Mouse (Mus musculus): ENCODE measurements around the gene Hccs. TPM values are rescaled to one million over a fixed set of nuclear protein-coding genes. Genes with fewer than 3 reads are reported as not detected.

Hccs gene
- 14.3 and 20.1 TPM in 2 replicates for total RNA-seq (2012; rRNA removed)

- TF ChIP-seq ZNF384 (IDR thresholded peaks at IDR 0.05; ENCODE audit: low read depth, low read length): no peak
- 0 out of 2 replicates have a peak, but pooled peaks have one; percentile 40 for TF ChIP-seq HCFC1 (IDR thresholded peaks at IDR 0.05; ENCODE audit: borderline replicate concordance, insufficient read depth, low read length)
- H3K27ac ChIP-seq (ENCODE audit: insufficient read depth, low read depth, low read length, poor library complexity, severe bottlenecking): peak within 1 kb of the TSS; percentile 44
- in situ Hi-C loops (cut with MboI; ENCODE audit: low sequenced_read_pairs in 2 of 2, unreplicated experiment in 2 of 2): no loop called here
- peak; percentile 66 for DNase-seq (ENCODE audit: low read depth, low spot score)
- peak within 1 kb of the TSS; percentile 85 for H3K9ac ChIP-seq (ENCODE audit: insufficient read depth, low read depth, low read length, poor library complexity, severe bottlenecking)
- H3K9me3 ChIP-seq (ENCODE audit: control insufficient read depth, insufficient read depth, low read depth, low read length): no peaks in the 10 kb centered on the region
- H3K4me1 ChIP-seq (ENCODE audit: control insufficient read depth in 2 of 2, insufficient read depth in 2 of 2, low read length in 2 of 2, poor library complexity in 1 of 2): no peaks in the 10 kb centered on the region
- H3K4me3 ChIP-seq (ENCODE audit: insufficient read depth in 1 of 2, low read depth in 1 of 2, low read length in 2 of 2, poor library complexity in 1 of 2, severe bottlenecking in 1 of 2): peak within 1 kb of the TSS; percentile 76 to 84
- H3K36me3 ChIP-seq (ENCODE audit: control insufficient read depth, insufficient read depth, low read length, poor library complexity, severe bottlenecking): peaks cover 3% of the 10 kb centered on the region
Observed at GRCm38 (mm10) chrX:169319945-169320667, at the start of gene Hccs. Hccs (minus strand) TSS chrX:169320372.

DNA sequence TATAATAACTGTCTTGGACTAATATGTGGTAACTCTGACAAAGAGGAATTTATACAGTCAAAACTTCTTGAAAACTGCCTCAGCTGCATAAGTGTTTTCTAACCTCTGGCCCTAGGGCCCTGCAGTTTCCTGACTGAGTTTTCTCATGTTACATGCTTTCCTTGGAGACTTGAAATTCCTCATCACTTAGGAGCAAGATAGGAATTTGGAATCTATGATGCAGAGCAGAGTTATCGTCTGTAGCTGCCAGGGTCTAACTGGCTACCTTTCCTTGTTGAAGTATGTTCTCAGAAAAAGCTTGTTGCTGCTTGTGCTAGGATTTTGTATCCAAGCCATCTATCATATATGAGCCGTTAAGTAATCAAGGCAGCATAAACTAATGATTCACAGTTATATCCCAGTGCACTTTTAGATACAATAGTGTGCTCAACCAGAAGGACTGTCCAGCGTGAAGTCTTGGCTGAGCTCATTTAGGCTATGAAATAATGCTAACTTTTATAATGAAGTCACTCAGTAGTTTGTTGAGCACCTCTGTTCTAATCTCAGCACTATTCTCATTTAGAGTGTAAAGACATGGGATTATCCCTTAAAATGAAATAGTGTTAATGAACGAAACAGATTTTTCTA is 37.1 kb upstream of the Hccs start:
- Histone ChIP-seq H3K27ac (ENCODE audit: insufficient read depth, low read depth, low read length, poor library complexity, severe bottlenecking) (no peak overlapping the region), H3K36me3 (ENCODE audit: control insufficient read depth, insufficient read depth, low read length, poor library complexity, severe bottlenecking) (no peaks in the 10 kb centered on the region), H3K9me3 (ENCODE audit: control insufficient read depth, insufficient read depth, low read depth, low read length) (no peaks in the 10 kb centered on the region), H3K9ac (ENCODE audit: insufficient read depth, low read depth, low read length, poor library complexity, severe bottlenecking) (no peak overlapping the region), H3K4me1 (ENCODE audit: control insufficient read depth in 2 of 2, insufficient read depth in 2 of 2, low read length in 2 of 2, poor library complexity in 1 of 2) (no peaks in the 10 kb centered on the region), H3K4me3 (ENCODE audit: insufficient read depth in 1 of 2, low read depth in 1 of 2, low read length in 2 of 2, poor library complexity in 1 of 2, severe bottlenecking in 1 of 2) (no peak overlapping the region)
- DNase-seq (ENCODE audit: low read depth, low spot score): no peak
- no peak for TF ChIP-seq CHD2 (IDR thresholded peaks at IDR 0.05; ENCODE audit: low read depth, low read length)
- no peak for TF ChIP-seq ZC3H11A (IDR thresholded peaks at IDR 0.05; ENCODE audit: borderline replicate concordance, low read depth, low read length)
- TF ChIP-seq MAFK (IDR thresholded peaks at IDR 0.05; ENCODE audit: insufficient read depth, low read depth, low read length): no peak
- TF ChIP-seq ZNF384 (IDR thresholded peaks at IDR 0.05; ENCODE audit: low read depth, low read length): no peak
- TF ChIP-seq HCFC1 (IDR thresholded peaks at IDR 0.05; ENCODE audit: borderline replicate concordance, insufficient read depth, low read length): no peak
- in situ Hi-C loops (cut with MboI; ENCODE audit: low sequenced_read_pairs in 2 of 2, unreplicated experiment in 2 of 2): no loop called here

DNA sequence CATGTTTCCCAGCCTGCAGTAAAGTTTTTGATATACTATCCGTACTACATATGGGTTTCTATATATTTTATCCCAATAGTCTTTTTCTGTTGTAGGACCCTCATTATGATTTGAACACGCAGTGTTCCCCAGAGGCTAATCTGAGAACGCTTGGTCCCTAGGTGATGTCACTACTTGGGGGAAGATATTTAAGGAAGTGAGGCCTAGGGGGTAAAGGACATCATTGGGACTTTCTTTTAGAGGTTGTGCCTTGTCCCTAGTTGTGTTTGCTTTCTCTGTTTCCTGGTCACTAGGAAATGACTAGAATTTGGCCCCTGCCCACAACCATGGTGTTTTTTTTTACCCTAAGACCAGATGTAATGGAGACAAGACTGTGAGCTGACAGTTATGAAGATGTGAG is 18.0 kb upstream of the Hccs start:
- no peak for DNase-seq (ENCODE audit: low read depth, low spot score)
- Histone ChIP-seq H3K9me3 (ENCODE audit: control insufficient read depth, insufficient read depth, low read depth, low read length) (no peaks in the 10 kb centered on the region), H3K4me3 (ENCODE audit: insufficient read depth in 1 of 2, low read depth in 1 of 2, low read length in 2 of 2, poor library complexity in 1 of 2, severe bottlenecking in 1 of 2) (no peak overlapping the region), H3K36me3 (ENCODE audit: control insufficient read depth, insufficient read depth, low read length, poor library complexity, severe bottlenecking) (no peaks in the 10 kb centered on the region), H3K4me1 (ENCODE audit: control insufficient read depth in 2 of 2, insufficient read depth in 2 of 2, low read length in 2 of 2, poor library complexity in 1 of 2) (no peaks in the 10 kb centered on the region), H3K27ac (ENCODE audit: insufficient read depth, low read depth, low read length, poor library complexity, severe bottlenecking) (no peak overlapping the region), H3K9ac (ENCODE audit: insufficient read depth, low read depth, low read length, poor library complexity, severe bottlenecking) (no peak overlapping the region)
- TF ChIP-seq MAFK (IDR thresholded peaks at IDR 0.05; ENCODE audit: insufficient read depth, low read depth, low read length): no peak
- TF ChIP-seq ZNF384 (IDR thresholded peaks at IDR 0.05; ENCODE audit: low read depth, low read length): no peak
- no peak for TF ChIP-seq CHD2 (IDR thresholded peaks at IDR 0.05; ENCODE audit: low read depth, low read length)
- TF ChIP-seq ZC3H11A (IDR thresholded peaks at IDR 0.05; ENCODE audit: borderline replicate concordance, low read depth, low read length): no peak
- TF ChIP-seq HCFC1 (IDR thresholded peaks at IDR 0.05; ENCODE audit: borderline replicate concordance, insufficient read depth, low read length): no peak
- in situ Hi-C loops (cut with MboI; ENCODE audit: low sequenced_read_pairs in 2 of 2, unreplicated experiment in 2 of 2): no loop called here

DNA sequence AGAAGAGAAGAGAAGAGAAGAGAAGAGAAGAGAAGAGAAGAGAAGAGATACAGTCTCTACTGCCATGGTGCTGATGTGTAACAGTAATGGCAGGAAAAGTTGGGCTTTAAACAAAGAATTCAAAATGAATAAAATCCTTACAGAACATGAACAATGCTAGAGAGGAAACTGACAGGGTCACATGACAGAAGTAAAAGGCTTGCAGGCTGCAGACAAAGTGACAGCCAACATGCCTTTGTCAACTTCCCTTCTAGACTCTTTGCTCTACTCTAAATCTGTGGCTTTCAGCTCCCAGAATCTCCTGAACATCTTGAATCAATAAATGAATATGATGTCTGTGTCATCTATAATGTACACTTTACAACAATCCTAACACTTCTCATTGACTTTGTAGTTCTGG is 17.4 kb upstream of the Hccs start:
- Histone ChIP-seq H3K4me3 (ENCODE audit: insufficient read depth in 1 of 2, low read depth in 1 of 2, low read length in 2 of 2, poor library complexity in 1 of 2, severe bottlenecking in 1 of 2) (no peak overlapping the region), H3K4me1 (ENCODE audit: control insufficient read depth in 2 of 2, insufficient read depth in 2 of 2, low read length in 2 of 2, poor library complexity in 1 of 2) (no peaks in the 10 kb centered on the region), H3K9me3 (ENCODE audit: control insufficient read depth, insufficient read depth, low read depth, low read length) (no peaks in the 10 kb centered on the region), H3K27ac (ENCODE audit: insufficient read depth, low read depth, low read length, poor library complexity, severe bottlenecking) (no peak overlapping the region), H3K36me3 (ENCODE audit: control insufficient read depth, insufficient read depth, low read length, poor library complexity, severe bottlenecking) (no peaks in the 10 kb centered on the region), H3K9ac (ENCODE audit: insufficient read depth, low read depth, low read length, poor library complexity, severe bottlenecking) (no peak overlapping the region)
- no peak for TF ChIP-seq HCFC1 (IDR thresholded peaks at IDR 0.05; ENCODE audit: borderline replicate concordance, insufficient read depth, low read length)
- DNase-seq (ENCODE audit: low read depth, low spot score): no peak
- in situ Hi-C loops (cut with MboI; ENCODE audit: low sequenced_read_pairs in 2 of 2, unreplicated experiment in 2 of 2): no loop called here

DNA sequence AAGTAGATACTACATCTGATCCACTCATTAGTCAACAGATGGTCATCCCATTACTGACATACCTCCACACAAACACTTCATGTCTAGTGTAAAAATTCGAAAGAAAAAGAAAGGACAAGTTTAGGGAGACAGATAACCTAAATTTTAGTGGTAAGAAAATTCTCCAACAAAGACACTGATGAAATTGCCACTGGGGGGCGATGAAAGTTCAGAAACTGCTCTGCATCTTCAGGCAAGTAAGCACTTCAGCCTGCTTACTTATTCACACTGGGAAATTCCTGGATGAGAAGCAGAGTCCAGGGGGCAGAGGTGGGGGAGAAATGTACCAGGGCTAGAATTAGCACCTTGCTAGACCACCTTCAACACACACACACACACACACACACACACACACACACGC is 12.1 kb upstream of the Hccs start:
- no peak overlapping the region for H3K27ac ChIP-seq (ENCODE audit: insufficient read depth, low read depth, low read length, poor library complexity, severe bottlenecking)
- in situ Hi-C loops (cut with MboI; ENCODE audit: low sequenced_read_pairs in 2 of 2, unreplicated experiment in 2 of 2): no loop called here
- DNase-seq (ENCODE audit: low read depth, low spot score): no peak
- H3K9ac ChIP-seq (ENCODE audit: insufficient read depth, low read depth, low read length, poor library complexity, severe bottlenecking): no peak overlapping the region
- H3K4me3 ChIP-seq (ENCODE audit: insufficient read depth in 1 of 2, low read depth in 1 of 2, low read length in 2 of 2, poor library complexity in 1 of 2, severe bottlenecking in 1 of 2): no peak overlapping the region
- no peaks in the 10 kb centered on the region for H3K4me1 ChIP-seq (ENCODE audit: control insufficient read depth in 2 of 2, insufficient read depth in 2 of 2, low read length in 2 of 2, poor library complexity in 1 of 2)
- H3K9me3 ChIP-seq (ENCODE audit: control insufficient read depth, insufficient read depth, low read depth, low read length): no peaks in the 10 kb centered on the region
- peak; percentile 23; the same call in 1 of the 2 replicates for TF ChIP-seq ZC3H11A (IDR thresholded peaks at IDR 0.05; ENCODE audit: borderline replicate concordance, low read depth, low read length)
- TF ChIP-seq CHD2 (IDR thresholded peaks at IDR 0.05; ENCODE audit: low read depth, low read length): no peak
- no peaks in the 10 kb centered on the region for H3K36me3 ChIP-seq (ENCODE audit: control insufficient read depth, insufficient read depth, low read length, poor library complexity, severe bottlenecking)
